Mouse (Mus musculus): ENCODE measurements around the gene Lcmt1.
A peak's percentile ranks its signal among the peaks of the same experiment; 100 is the strongest.

Lcmt1 gene

GRCm38 (mm10) chr7:123369759-123370481, at the start of gene Lcmt1, which contains the start of gene Arhgap17:
TSS of gene Lcmt1 (plus strand) at chr7:123369784.
TSS of gene Arhgap17 (minus strand) at chr7:123369915.
- DNase-seq (ENCODE audit: low spot score in 2 of 2), result peak; percentile 96 to 97

- DNase-seq (ENCODE audit: low spot score in 2 of 2), result no peak
These were observed 47.0 kb upstream of the Lcmt1 start for GRCm38 (mm10) chr7:123322452-123323121.

GRCm38 (mm10) chr7:123323388-123323787, 46.2 kb upstream of the Lcmt1 start:
- peak in 1 of 2 experiments; percentile 45 for DNase-seq (ENCODE audit: low spot score in 2 of 2)

- no peak for DNase-seq (ENCODE audit: low spot score in 2 of 2)
These were observed 45.5 kb upstream of the Lcmt1 start for GRCm38 (mm10) chr7:123324105-123324504.

- no peak for DNase-seq (ENCODE audit: low spot score in 2 of 2)
These were observed 43.5 kb upstream of the Lcmt1 start for GRCm38 (mm10) chr7:123326062-123326461.

GRCm38 (mm10) chr7:123326901-123327300, 42.7 kb upstream of the Lcmt1 start:
- no peak for DNase-seq (ENCODE audit: low spot score in 2 of 2)

GRCm38 (mm10) chr7:123327909-123328308, 41.7 kb upstream of the Lcmt1 start:
- no peak for DNase-seq (ENCODE audit: low spot score in 2 of 2)

GRCm38 (mm10) chr7:123330506-123330905, 39.1 kb upstream of the Lcmt1 start:
- DNase-seq (ENCODE audit: low spot score in 2 of 2), result no peak

GRCm38 (mm10) chr7:123336322-123336721, 33.3 kb upstream of the Lcmt1 start:
- no peak for DNase-seq (ENCODE audit: low spot score in 2 of 2)

GRCm38 (mm10) chr7:123338351-123338750, 31.2 kb upstream of the Lcmt1 start:
- DNase-seq (ENCODE audit: low spot score in 2 of 2), result no peak

GRCm38 (mm10) chr7:123341896-123342295, 27.7 kb upstream of the Lcmt1 start:
- DNase-seq (ENCODE audit: low spot score in 2 of 2), result no peak

GRCm38 (mm10) chr7:123344079-123344780, 25.4 kb upstream of the Lcmt1 start:
- no peak for DNase-seq (ENCODE audit: low spot score in 2 of 2)

- no peak for DNase-seq (ENCODE audit: low spot score in 2 of 2)
These were observed 24.5 kb upstream of the Lcmt1 start for GRCm38 (mm10) chr7:123345041-123345544.

GRCm38 (mm10) chr7:123346631-123347290, 22.8 kb upstream of the Lcmt1 start:
- DNase-seq (ENCODE audit: low spot score in 2 of 2), result no peak

- DNase-seq (ENCODE audit: low spot score in 2 of 2), result no peak
These were observed 19.8 kb upstream of the Lcmt1 start for GRCm38 (mm10) chr7:123349813-123350212.

GRCm38 (mm10) chr7:123350243-123350642, 19.3 kb upstream of the Lcmt1 start:
- no peak for DNase-seq (ENCODE audit: low spot score in 2 of 2)

GRCm38 (mm10) chr7:123353081-123353480, 16.5 kb upstream of the Lcmt1 start:
- DNase-seq (ENCODE audit: low spot score in 2 of 2), result no peak

- DNase-seq (ENCODE audit: low spot score in 2 of 2), result no peak
These were observed 15.7 kb upstream of the Lcmt1 start for GRCm38 (mm10) chr7:123353879-123354278.

- DNase-seq (ENCODE audit: low spot score in 2 of 2), result no peak
These were observed 15.2 kb upstream of the Lcmt1 start for GRCm38 (mm10) chr7:123354392-123354791.

- DNase-seq (ENCODE audit: low spot score in 2 of 2), result no peak
These were observed 14.7 kb upstream of the Lcmt1 start for GRCm38 (mm10) chr7:123354851-123355250.

GRCm38 (mm10) chr7:123356158-123356557, 13.4 kb upstream of the Lcmt1 start:
- no peak for DNase-seq (ENCODE audit: low spot score in 2 of 2)

- no peak for DNase-seq (ENCODE audit: low spot score in 2 of 2)
These were observed 10.5 kb upstream of the Lcmt1 start for GRCm38 (mm10) chr7:123359101-123359500.

Data from right cerebral cortex, postnatal 10 days (tissue).